Mouse (Mus musculus) embryonic facial prominence, embryonic 11.5 days (tissue): ENCODE data around the gene Neurl3. TPM values are rescaled to one million over a fixed set of nuclear protein-coding genes. Genes with fewer than 3 reads are reported as not detected.

ENCODE experiments used
- ATAC-seq: fragments of 200-750 bp; cut with Nextera tagmentation; replicated peaks from 2 replicates; pipeline ENCODE4 v1.8.0; 2017; ENCODE audit warnings: low read depth; ENCODE audit not compliant: insufficient number of reproducible peaks, low FRiP score, low TSS enrichment
- DNase-seq: peaks from one replicate; pipeline ENCODE4 v3.0.0-alpha.2; 2015; ENCODE audit warnings: low spot score
- H3K27ac ChIP-seq: fragments of 300-500 bp; sonication (generic); replicated peaks from 2 replicates; pipeline ENCODE4 v1.5.1; 2014; ENCODE audit warnings: mild to moderate bottlenecking, low read depth, low read length, control low read depth
- H3K27me3 ChIP-seq: fragments of 300-500 bp; sonication (generic); 2 replicates; pipeline ENCODE4 v1.6.1; 2014; ENCODE audit warnings: mild to moderate bottlenecking, low read length, moderate library complexity, mixed read lengths; ENCODE audit not compliant: control insufficient read depth, insufficient read depth
- H3K36me3 ChIP-seq: fragments of 300-500 bp; sonication (generic); replicated peaks from 2 replicates; pipeline ENCODE4 v1.6.1; 2014; ENCODE audit warnings: low read depth, mild to moderate bottlenecking, low read length, moderate library complexity, mixed read lengths; ENCODE audit not compliant: control insufficient read depth, insufficient read depth
- H3K4me1 ChIP-seq: fragments of 300-500 bp; sonication (generic); 2 replicates; pipeline ENCODE4 v1.6.1; 2014; ENCODE audit warnings: low read length, mixed read lengths; ENCODE audit not compliant: control insufficient read depth, insufficient read depth
- H3K4me2 ChIP-seq: fragments of 300-500 bp; sonication (generic); 2 replicates; pipeline ENCODE4 v1.6.1; 2014; ENCODE audit warnings: low read depth, mild to moderate bottlenecking, control low read depth, low read length, moderate library complexity
- H3K4me3 ChIP-seq: fragments of 300-500 bp; sonication (generic); 2 replicates; pipeline ENCODE4 v1.5.1; 2014; ENCODE audit warnings: low read depth, low read length, control low read depth
- H3K9ac ChIP-seq: fragments of 300-500 bp; sonication (generic); replicated peaks from 2 replicates; pipeline ENCODE4 v1.6.1; 2014; ENCODE audit warnings: mild to moderate bottlenecking, control low read depth, low read length
- H3K9me3 ChIP-seq: fragments of 300-500 bp; sonication (generic); replicated peaks from 2 replicates; pipeline ENCODE4 v1.6.1; 2016; ENCODE audit warnings: mild to moderate bottlenecking, low read length, inconsistent platforms, mixed read lengths; ENCODE audit not compliant: control insufficient read depth
- WGBS: fragments of 180-500 bp; shearing (Covaris S2); extraction: QIAGEN DNeasy Blood & Tissue Kit; methylation state at CpG from one replicate; pipeline ENCODE4 v1.1.7; 2014; 5-methylcytosine and 5-hydroxymethylcytosine counted together
- polyA plus RNA-seq: library from polyadenylated mRNA; unstranded; fragments of >200 nt; fragmentation: Nextera tagmentation; extraction: Ambion mirVana; gene quantifications from 2 replicates; pipeline ENCODE4 v1.2.1, GENCODE M21; 2014

Gene Neurl3
- polyA plus RNA-seq, 1 experiment from 2014 or later: 1.2 TPM

- Histone ChIP-seq H3K4me3 (no peak overlapping the region), H3K27me3 (peaks cover 2% of the 10 kb centered on the region; the same call in 1 of the 2 replicates), H3K4me2 (no peak overlapping the region), H3K4me1 (no peaks in the 10 kb centered on the region; the same call in 1 of the 2 replicates), H3K27ac (no peak overlapping the region), H3K9ac (no peak overlapping the region), H3K9me3 (no peaks in the 10 kb centered on the region), H3K36me3 (no peaks in the 10 kb centered on the region)
- ATAC-seq (no peak), DNase-seq (no peak)
- 78% methylated on average over 6 of the region's 6 CpGs for WGBS
Measured at GRCm38 (mm10) chr1:36266293-36266692, 8.2 kb downstream of the Neurl3 start.

- WGBS: 53% methylated on average over 13 of the region's 13 CpGs
- no peak overlapping the region for H3K9ac ChIP-seq
- DNase-seq (no peak), ATAC-seq (no peak)
- H3K36me3 ChIP-seq: no peaks in the 10 kb centered on the region
- H3K9me3 ChIP-seq: no peaks in the 10 kb centered on the region
- no peaks in the 10 kb centered on the region for H3K27me3 ChIP-seq
- H3K27ac ChIP-seq: no peak overlapping the region
- no peak overlapping the region for H3K4me2 ChIP-seq
- no peaks in the 10 kb centered on the region for H3K4me1 ChIP-seq
- no peak overlapping the region for H3K4me3 ChIP-seq
Measured at GRCm38 (mm10) chr1:36263833-36264488, 10.5 kb downstream of the Neurl3 start.

- ATAC-seq (no peak), DNase-seq (no peak)
- no peak overlapping the region for H3K4me2 ChIP-seq
- no peaks in the 10 kb centered on the region for H3K36me3 ChIP-seq
- no peaks in the 10 kb centered on the region for H3K4me1 ChIP-seq
- no peak overlapping the region for H3K4me3 ChIP-seq
- WGBS: 84% methylated on average over 19 of the region's 19 CpGs
- no peak overlapping the region for H3K9ac ChIP-seq
- H3K27me3 ChIP-seq: no peaks in the 10 kb centered on the region
- H3K9me3 ChIP-seq: no peaks in the 10 kb centered on the region
- no peak overlapping the region for H3K27ac ChIP-seq
Measured at GRCm38 (mm10) chr1:36261708-36262504, 12.6 kb downstream of the Neurl3 start.

- no peaks in the 10 kb centered on the region for H3K4me1 ChIP-seq
- H3K9ac ChIP-seq: no peak overlapping the region
- no peak overlapping the region for H3K27ac ChIP-seq
- H3K4me3 ChIP-seq: no peak overlapping the region
- H3K9me3 ChIP-seq: no peaks in the 10 kb centered on the region; the same call in 1 of the 2 replicates
- WGBS: 97% methylated on average over 1 of the region's 1 CpGs
- ATAC-seq: no peak
- no peak for DNase-seq
- no peak overlapping the region for H3K4me2 ChIP-seq
- H3K27me3 ChIP-seq: no peaks in the 10 kb centered on the region
- no peaks in the 10 kb centered on the region for H3K36me3 ChIP-seq
Measured at GRCm38 (mm10) chr1:36260418-36260817, 14.1 kb downstream of the Neurl3 start.

- Histone ChIP-seq H3K4me3 (no peak overlapping the region), H3K9me3 (no peaks in the 10 kb centered on the region; the same call in 1 of the 2 replicates), H3K36me3 (no peaks in the 10 kb centered on the region), H3K4me2 (no peak overlapping the region), H3K27me3 (no peaks in the 10 kb centered on the region), H3K27ac (no peak overlapping the region), H3K9ac (no peak overlapping the region), H3K4me1 (no peaks in the 10 kb centered on the region)
- no peak for DNase-seq
- no peak for ATAC-seq
- 90% methylated on average over 2 of the region's 2 CpGs for WGBS
Measured at GRCm38 (mm10) chr1:36259281-36259680, 15.2 kb downstream of the Neurl3 start.

GRCm38 (mm10) chr1:36258631-36259030 is 15.8 kb downstream of the Neurl3 start:
- DNase-seq: no peak
- ATAC-seq: no peak
- WGBS: 61% methylated on average over 2 of the region's 2 CpGs
- no peak overlapping the region for H3K4me3 ChIP-seq
- no peaks in the 10 kb centered on the region; the same call in 1 of the 2 replicates for H3K9me3 ChIP-seq
- H3K9ac ChIP-seq: no peak overlapping the region
- H3K4me1 ChIP-seq: no peaks in the 10 kb centered on the region
- H3K4me2 ChIP-seq: no peak overlapping the region
- no peaks in the 10 kb centered on the region for H3K27me3 ChIP-seq
- no peak overlapping the region for H3K27ac ChIP-seq
- H3K36me3 ChIP-seq: no peaks in the 10 kb centered on the region

GRCm38 (mm10) chr1:36257276-36257675 is 17.2 kb downstream of the Neurl3 start:
- no peak for DNase-seq
- no peaks in the 10 kb centered on the region; the same call in 1 of the 2 replicates for H3K9me3 ChIP-seq
- H3K36me3 ChIP-seq: no peaks in the 10 kb centered on the region
- 90% methylated on average over 8 of the region's 8 CpGs for WGBS
- no peak for ATAC-seq
- H3K9ac ChIP-seq: no peak overlapping the region
- H3K4me3 ChIP-seq: no peak overlapping the region
- no peaks in the 10 kb centered on the region for H3K27me3 ChIP-seq
- no peak overlapping the region for H3K27ac ChIP-seq
- no peaks in the 10 kb centered on the region for H3K4me1 ChIP-seq
- H3K4me2 ChIP-seq: no peak overlapping the region
